Mouse (Mus musculus): ENCODE results near the gene St6galnac5. TPM values are rescaled to one million over a fixed set of nuclear protein-coding genes. Genes with fewer than 3 reads are reported as not detected.

The St6galnac5 gene
- total and polyA plus RNA-seq, 2 experiments, result not detected

DNA sequence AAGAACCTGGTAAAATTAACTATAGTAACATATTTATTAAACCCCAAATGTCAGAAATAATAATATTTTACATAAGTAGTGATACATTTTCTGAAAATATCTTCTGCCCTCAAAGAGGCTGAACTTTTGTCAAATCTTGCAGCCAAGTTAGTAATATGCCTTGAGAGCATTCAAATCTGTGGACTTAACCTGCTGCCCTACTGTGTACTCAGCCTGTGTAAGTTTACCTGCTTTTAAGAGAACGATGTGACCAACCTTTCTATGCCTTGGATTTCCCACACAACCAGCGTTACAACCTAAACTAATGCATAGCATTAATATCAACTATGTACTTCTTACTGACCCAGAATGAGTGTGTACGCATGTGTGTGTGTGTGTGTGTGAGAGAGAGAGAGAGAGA lies 48.3 kb downstream of the St6galnac5 start:
- WGBS, result 89% methylated on average over 3 of the region's 3 CpGs
- H3K79me2 ChIP-seq (ENCODE audit: control insufficient read depth, insufficient read depth, low read length), result no peaks in the 10 kb centered on the region
- no peak for TF ChIP-seq CTCF (IDR thresholded peaks at IDR 0.05; ENCODE audit: low read depth, low read length)
- no peak for TF ChIP-seq POLR2A (IDR thresholded peaks at IDR 0.05; ENCODE audit: extremely low read depth, insufficient read depth, low read length)
- H3K9ac ChIP-seq (ENCODE audit: low read depth, low read length), result no peak overlapping the region
- DNase-seq (ENCODE audit: extremely low read depth, low read depth, low spot score), result no peak
- no peaks in the 10 kb centered on the region for H3K36me3 ChIP-seq (ENCODE audit: control insufficient read depth, insufficient read depth, low read length)
- H3K4me3 ChIP-seq (ENCODE audit: insufficient read depth, low read depth, low read length), result no peak overlapping the region
- H3K27ac ChIP-seq (replicated peaks; ENCODE audit: insufficient read depth, low read depth, low read length), result no peak overlapping the region
- no peaks in the 10 kb centered on the region for H3K4me1 ChIP-seq (ENCODE audit: control insufficient read depth, insufficient read depth, low read length)
- no peaks in the 10 kb centered on the region for H3K27me3 ChIP-seq (ENCODE audit: control insufficient read depth, insufficient read depth, low read length)

DNA sequence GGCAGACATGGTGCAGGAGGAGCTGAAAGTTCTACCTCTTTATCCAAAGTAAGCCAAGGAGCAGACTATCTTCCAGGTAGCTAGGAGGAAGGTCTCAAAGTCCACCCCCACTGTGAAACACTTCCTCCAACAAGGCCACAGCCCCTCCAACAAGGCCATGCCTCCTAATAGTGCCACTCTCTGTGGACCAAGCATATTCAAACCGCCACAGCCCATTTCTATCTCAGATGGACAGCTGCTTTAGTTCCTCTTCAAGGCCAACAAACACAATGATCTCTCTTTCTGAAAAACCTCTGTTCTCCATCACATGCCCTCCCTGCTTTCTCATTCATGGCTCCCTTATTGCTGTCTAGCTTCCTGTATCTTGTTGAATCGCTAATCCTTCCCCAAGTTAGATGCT lies 49.5 kb downstream of the St6galnac5 start:
- no peak overlapping the region for H3K27ac ChIP-seq (replicated peaks; ENCODE audit: insufficient read depth, low read depth, low read length)
- no peak for TF ChIP-seq CTCF (IDR thresholded peaks at IDR 0.05; ENCODE audit: low read depth, low read length)
- no peak for TF ChIP-seq POLR2A (IDR thresholded peaks at IDR 0.05; ENCODE audit: extremely low read depth, insufficient read depth, low read length)
- H3K4me1 ChIP-seq (ENCODE audit: control insufficient read depth, insufficient read depth, low read length), result no peaks in the 10 kb centered on the region
- H3K36me3 ChIP-seq (ENCODE audit: control insufficient read depth, insufficient read depth, low read length), result no peaks in the 10 kb centered on the region
- WGBS, result 82% methylated on average over 2 of the region's 2 CpGs
- no peak overlapping the region for H3K4me3 ChIP-seq (ENCODE audit: insufficient read depth, low read depth, low read length)
- no peak overlapping the region for H3K9ac ChIP-seq (ENCODE audit: low read depth, low read length)
- no peak for DNase-seq (ENCODE audit: extremely low read depth, low read depth, low spot score)
- no peaks in the 10 kb centered on the region for H3K27me3 ChIP-seq (ENCODE audit: control insufficient read depth, insufficient read depth, low read length)
- H3K79me2 ChIP-seq (ENCODE audit: control insufficient read depth, insufficient read depth, low read length), result no peaks in the 10 kb centered on the region

GRCm38 (mm10) chr3:152932096-152932495 lies 50.0 kb downstream of the St6galnac5 start:
- WGBS, result 70% methylated on average over 4 of the region's 4 CpGs
- TF ChIP-seq CTCF (IDR thresholded peaks at IDR 0.05; ENCODE audit: low read depth, low read length) (no peak), POLR2A (IDR thresholded peaks at IDR 0.05; ENCODE audit: extremely low read depth, insufficient read depth, low read length) (no peak)
- DNase-seq (ENCODE audit: extremely low read depth, low read depth, low spot score), result peak; percentile 12

GRCm38 (mm10) chr3:152931354-152931753 lies 50.7 kb downstream of the St6galnac5 start:
- Histone ChIP-seq H3K4me1 (ENCODE audit: control insufficient read depth, insufficient read depth, low read length) (no peaks in the 10 kb centered on the region), H3K9ac (ENCODE audit: low read depth, low read length) (no peak overlapping the region), H3K27ac (replicated peaks; ENCODE audit: insufficient read depth, low read depth, low read length) (no peak overlapping the region), H3K4me3 (ENCODE audit: insufficient read depth, low read depth, low read length) (no peak overlapping the region), H3K79me2 (ENCODE audit: control insufficient read depth, insufficient read depth, low read length) (no peaks in the 10 kb centered on the region), H3K27me3 (ENCODE audit: control insufficient read depth, insufficient read depth, low read length) (no peaks in the 10 kb centered on the region), H3K36me3 (ENCODE audit: control insufficient read depth, insufficient read depth, low read length) (no peaks in the 10 kb centered on the region)
- TF ChIP-seq POLR2A (IDR thresholded peaks at IDR 0.05; ENCODE audit: extremely low read depth, insufficient read depth, low read length) (no peak), CTCF (IDR thresholded peaks at IDR 0.05; ENCODE audit: low read depth, low read length) (no peak)
- WGBS, result 85% methylated on average over 3 of the region's 3 CpGs
- DNase-seq (ENCODE audit: extremely low read depth, low read depth, low spot score), result no peak

More at GRCm38 (mm10) chr3:152932096-152932495, 50.0 kb downstream of the St6galnac5 start:
- Histone ChIP-seq H3K36me3 (ENCODE audit: control insufficient read depth, insufficient read depth, low read length) (no peaks in the 10 kb centered on the region), H3K4me1 (ENCODE audit: control insufficient read depth, insufficient read depth, low read length) (no peaks in the 10 kb centered on the region), H3K4me3 (ENCODE audit: insufficient read depth, low read depth, low read length) (no peak overlapping the region), H3K79me2 (ENCODE audit: control insufficient read depth, insufficient read depth, low read length) (no peaks in the 10 kb centered on the region), H3K27me3 (ENCODE audit: control insufficient read depth, insufficient read depth, low read length) (no peaks in the 10 kb centered on the region), H3K27ac (replicated peaks; ENCODE audit: insufficient read depth, low read depth, low read length) (no peak overlapping the region), H3K9ac (ENCODE audit: low read depth, low read length) (no peak overlapping the region)

- no peak overlapping the region for H3K4me3 ChIP-seq (ENCODE audit: insufficient read depth, low read depth, low read length)
- WGBS, result 82% methylated on average over 7 of the region's 7 CpGs
- no peaks in the 10 kb centered on the region for H3K4me1 ChIP-seq (ENCODE audit: control insufficient read depth, insufficient read depth, low read length)
Measured at GRCm38 (mm10) chr3:152929788-152930281, 52.2 kb downstream of the St6galnac5 start.

DNA sequence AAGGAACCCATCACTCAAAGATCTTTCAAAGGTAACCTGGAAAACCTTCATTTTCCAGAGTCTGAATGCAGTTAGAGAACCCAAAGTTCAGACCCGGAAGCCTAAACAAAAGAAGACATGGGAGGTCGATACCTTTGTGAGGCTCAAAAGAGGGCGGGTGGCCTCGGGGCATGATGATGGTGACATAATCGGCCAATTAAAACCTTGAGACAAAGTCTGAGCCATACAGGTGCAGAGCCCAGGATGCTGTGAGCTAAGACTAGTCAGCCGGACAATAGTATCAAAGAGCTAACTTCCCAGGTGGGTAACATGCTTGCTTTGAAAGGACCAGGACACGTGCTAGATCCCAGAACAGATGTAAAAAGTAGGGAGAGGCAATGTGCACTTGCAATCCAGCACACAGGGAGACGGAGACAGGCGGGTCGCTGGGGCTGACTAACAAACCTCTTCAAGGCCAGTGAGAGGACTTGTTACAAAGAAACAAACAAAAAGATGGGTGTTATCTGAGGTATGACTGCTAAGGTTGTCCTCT lies 52.7 kb downstream of the St6galnac5 start:
- Histone ChIP-seq H3K4me3 (ENCODE audit: insufficient read depth, low read depth, low read length) (no peak overlapping the region), H3K36me3 (ENCODE audit: control insufficient read depth, insufficient read depth, low read length) (no peaks in the 10 kb centered on the region), H3K79me2 (ENCODE audit: control insufficient read depth, insufficient read depth, low read length) (no peaks in the 10 kb centered on the region), H3K4me1 (ENCODE audit: control insufficient read depth, insufficient read depth, low read length) (no peaks in the 10 kb centered on the region), H3K9ac (ENCODE audit: low read depth, low read length) (no peak overlapping the region), H3K27me3 (ENCODE audit: control insufficient read depth, insufficient read depth, low read length) (no peaks in the 10 kb centered on the region), H3K27ac (replicated peaks; ENCODE audit: insufficient read depth, low read depth, low read length) (no peak overlapping the region)
- WGBS, result 82% methylated on average over 10 of the region's 10 CpGs
- DNase-seq (ENCODE audit: extremely low read depth, low read depth, low spot score), result no peak
- TF ChIP-seq CTCF (IDR thresholded peaks at IDR 0.05; ENCODE audit: low read depth, low read length) (no peak), POLR2A (IDR thresholded peaks at IDR 0.05; ENCODE audit: extremely low read depth, insufficient read depth, low read length) (no peak)

More at GRCm38 (mm10) chr3:152929788-152930281, 52.2 kb downstream of the St6galnac5 start:
- TF ChIP-seq POLR2A (IDR thresholded peaks at IDR 0.05; ENCODE audit: extremely low read depth, insufficient read depth, low read length) (no peak), CTCF (IDR thresholded peaks at IDR 0.05; ENCODE audit: low read depth, low read length) (no peak)
- DNase-seq (ENCODE audit: extremely low read depth, low read depth, low spot score), result no peak
- no peaks in the 10 kb centered on the region for H3K79me2 ChIP-seq (ENCODE audit: control insufficient read depth, insufficient read depth, low read length)
- H3K27me3 ChIP-seq (ENCODE audit: control insufficient read depth, insufficient read depth, low read length), result no peaks in the 10 kb centered on the region
- no peak overlapping the region for H3K9ac ChIP-seq (ENCODE audit: low read depth, low read length)
- no peak overlapping the region for H3K27ac ChIP-seq (replicated peaks; ENCODE audit: insufficient read depth, low read depth, low read length)
- no peaks in the 10 kb centered on the region for H3K36me3 ChIP-seq (ENCODE audit: control insufficient read depth, insufficient read depth, low read length)

All from liver, adult 2 months (tissue).